Mouse (Mus musculus) kidney, embryonic 16.5 days (tissue): Measurements from ENCODE around the gene Pigg. TPM values are rescaled to one million over a fixed set of nuclear protein-coding genes. Genes with fewer than 3 reads are reported as not detected.

Source experiments
- ATAC-seq: fragments of 200-750 bp; cut with Nextera tagmentation; 2 replicates; pipeline ENCODE4 v1.8.0; 2017; ENCODE audit warnings: moderate TSS enrichment; ENCODE audit not compliant: low FRiP score, low TSS enrichment
- H3K27ac ChIP-seq: fragments of 300-500 bp; sonication (generic); 2 replicates; pipeline ENCODE4 v1.5.1; 2014; ENCODE audit warnings: low read length
- H3K27me3 ChIP-seq: fragments of 300-500 bp; sonication (generic); 2 replicates; pipeline ENCODE4 v1.6.1; 2014; ENCODE audit warnings: low read length, control low read depth, mixed read lengths; ENCODE audit not compliant: insufficient read depth
- H3K36me3 ChIP-seq: fragments of 300-500 bp; sonication (generic); 2 replicates; pipeline ENCODE4 v1.6.1; 2014; ENCODE audit warnings: low read length, control low read depth, mixed read lengths; ENCODE audit not compliant: insufficient read depth
- H3K4me1 ChIP-seq: fragments of 300-500 bp; sonication (generic); 2 replicates; pipeline ENCODE4 v1.6.1; 2014; ENCODE audit warnings: low read length, control low read depth, mixed read lengths; ENCODE audit not compliant: insufficient read depth
- H3K4me2 ChIP-seq: fragments of 300-500 bp; sonication (generic); replicated peaks from 2 replicates; pipeline ENCODE4 v1.6.1; 2014; ENCODE audit warnings: low read depth, low read length
- H3K4me3 ChIP-seq: fragments of 300-500 bp; sonication (generic); 2 replicates; pipeline ENCODE4 v1.5.1; 2014; ENCODE audit warnings: mild to moderate bottlenecking, low read length
- H3K9ac ChIP-seq: fragments of 300-500 bp; sonication (generic); replicated peaks from 2 replicates; pipeline ENCODE4 v1.6.1; 2014; ENCODE audit warnings: low read length
- H3K9me3 ChIP-seq: fragments of 300-500 bp; sonication (generic); 2 replicates; pipeline ENCODE4 v1.6.1; 2016; ENCODE audit warnings: low read length, control low read depth
- WGBS: fragments of 180-500 bp; shearing (Covaris S2); extraction: QIAGEN DNeasy Blood & Tissue Kit; methylation state at CpG from one replicate; pipeline ENCODE4 v1.1.7; 2014; 5-methylcytosine and 5-hydroxymethylcytosine counted together
- polyA plus RNA-seq: library from polyadenylated mRNA; unstranded; fragments of >200 nt; fragmentation: Nextera tagmentation; extraction: Ambion mirVana; gene quantifications from 2 replicates; pipeline ENCODE4 v1.2.1, GENCODE M21; 2015

The Pigg gene
- polyA plus RNA-seq, 1 experiment from 2014 or later = 7.3 TPM

GRCm38 (mm10) chr5:108286957-108287356, 25.5 kb upstream of the Pigg start:
- no peaks in the 10 kb centered on the region for H3K36me3 ChIP-seq
- 76% methylated on average over 2 of the region's 2 CpGs for WGBS
- no peaks in the 10 kb centered on the region for H3K27me3 ChIP-seq
- no peak overlapping the region for H3K4me2 ChIP-seq
- no peak overlapping the region for H3K9ac ChIP-seq
- H3K9me3 ChIP-seq = no peaks in the 10 kb centered on the region; the same call in 1 of the 2 replicates
- no peak overlapping the region for H3K4me3 ChIP-seq
- no peaks in the 10 kb centered on the region for H3K4me1 ChIP-seq
- no peak overlapping the region for H3K27ac ChIP-seq
- no peak for ATAC-seq

GRCm38 (mm10) chr5:108301567-108301966, 10.8 kb upstream of the Pigg start:
- H3K27me3 ChIP-seq = no peaks in the 10 kb centered on the region
- H3K4me2 ChIP-seq = no peak overlapping the region
- no peak for ATAC-seq
- H3K36me3 ChIP-seq = no peaks in the 10 kb centered on the region
- H3K27ac ChIP-seq = no peak overlapping the region
- no peaks in the 10 kb centered on the region for H3K4me1 ChIP-seq
- 50% methylated on average over 3 of the region's 3 CpGs for WGBS
- no peak overlapping the region for H3K4me3 ChIP-seq
- no peak overlapping the region for H3K9ac ChIP-seq
- H3K9me3 ChIP-seq = no peaks in the 10 kb centered on the region

- Histone ChIP-seq H3K27ac (no peak overlapping the region), H3K4me3 (peak overlapping the region; percentile 92), H3K9ac (peak overlapping the region; percentile 90), H3K9me3 (no peaks in the 10 kb centered on the region), H3K27me3 (no peaks in the 10 kb centered on the region), H3K36me3 (no peaks in the 10 kb centered on the region), H3K4me2 (peak overlapping the region; percentile 92), H3K4me1 (peaks cover 11% of the 10 kb centered on the region)
- no peak; the same call in none of the 2 replicates for ATAC-seq
- WGBS = 5% methylated on average over 16 of the region's 16 CpGs
These were observed 854 bp downstream of the Pigg start for GRCm38 (mm10) chr5:108313065-108313860.

- WGBS = 89% methylated on average over 1 of the region's 1 CpGs
- ATAC-seq = no peak
- Histone ChIP-seq H3K27ac (no peak overlapping the region), H3K4me1 (no peaks in the 10 kb centered on the region), H3K27me3 (no peaks in the 10 kb centered on the region), H3K4me3 (no peak overlapping the region), H3K36me3 (peaks cover 12% of the 10 kb centered on the region; the same call in 1 of the 2 replicates), H3K9me3 (no peaks in the 10 kb centered on the region), H3K4me2 (no peak overlapping the region), H3K9ac (no peak overlapping the region)
These were observed 18.6 kb downstream of the Pigg start for GRCm38 (mm10) chr5:108331051-108331450.

- Histone ChIP-seq H3K4me2 (no peak overlapping the region), H3K27ac (no peak overlapping the region), H3K27me3 (no peaks in the 10 kb centered on the region), H3K4me3 (no peak overlapping the region), H3K9me3 (no peaks in the 10 kb centered on the region), H3K4me1 (no peaks in the 10 kb centered on the region), H3K36me3 (peaks cover 11% of the 10 kb centered on the region; the same call in 1 of the 2 replicates), H3K9ac (no peak overlapping the region)
- ATAC-seq = no peak
- 36% methylated on average over 4 of the region's 4 CpGs for WGBS
These were observed 25.0 kb downstream of the Pigg start for GRCm38 (mm10) chr5:108337385-108337784.

- Histone ChIP-seq H3K9me3 (no peaks in the 10 kb centered on the region), H3K27me3 (no peaks in the 10 kb centered on the region), H3K4me2 (no peak overlapping the region), H3K4me3 (no peak overlapping the region), H3K27ac (no peak overlapping the region), H3K9ac (no peak overlapping the region), H3K4me1 (no peaks in the 10 kb centered on the region), H3K36me3 (peaks cover 11% of the 10 kb centered on the region; the same call in 1 of the 2 replicates)
- WGBS = 78% methylated on average over 3 of the region's 3 CpGs
- ATAC-seq = no peak
These were observed 25.6 kb downstream of the Pigg start for GRCm38 (mm10) chr5:108338049-108338448.

- Histone ChIP-seq H3K9ac (no peak overlapping the region), H3K27me3 (no peaks in the 10 kb centered on the region), H3K9me3 (no peaks in the 10 kb centered on the region), H3K27ac (no peak overlapping the region), H3K4me3 (no peak overlapping the region), H3K36me3 (peaks cover 16% of the 10 kb centered on the region), H3K4me1 (no peaks in the 10 kb centered on the region), H3K4me2 (no peak overlapping the region)
- ATAC-seq = no peak
- WGBS = 92% methylated on average over 4 of the region's 4 CpGs
These were observed 31.3 kb downstream of the Pigg start for GRCm38 (mm10) chr5:108343680-108344170.

GRCm38 (mm10) chr5:108345313-108346071, 33.1 kb downstream of the Pigg start:
- Histone ChIP-seq H3K4me3 (no peak overlapping the region), H3K9ac (no peak overlapping the region), H3K4me2 (no peak overlapping the region), H3K36me3 (peaks cover 24% of the 10 kb centered on the region), H3K4me1 (no peaks in the 10 kb centered on the region), H3K9me3 (no peaks in the 10 kb centered on the region), H3K27me3 (no peaks in the 10 kb centered on the region), H3K27ac (no peak overlapping the region)
- 89% methylated on average over 10 of the region's 10 CpGs for WGBS
- no peak for ATAC-seq

GRCm38 (mm10) chr5:108347843-108348242, 35.4 kb downstream of the Pigg start:
- no peaks in the 10 kb centered on the region for H3K9me3 ChIP-seq
- H3K4me3 ChIP-seq = no peak overlapping the region
- WGBS = 88% methylated on average over 6 of the region's 6 CpGs
- H3K27me3 ChIP-seq = no peaks in the 10 kb centered on the region
- no peak for ATAC-seq
- no peak overlapping the region for H3K27ac ChIP-seq
- no peak overlapping the region for H3K4me2 ChIP-seq
- no peak overlapping the region for H3K9ac ChIP-seq
- peaks cover 19% of the 10 kb centered on the region for H3K36me3 ChIP-seq
- no peaks in the 10 kb centered on the region for H3K4me1 ChIP-seq
